Mouse (Mus musculus): ENCODE results near the gene Grb2.

DNA sequence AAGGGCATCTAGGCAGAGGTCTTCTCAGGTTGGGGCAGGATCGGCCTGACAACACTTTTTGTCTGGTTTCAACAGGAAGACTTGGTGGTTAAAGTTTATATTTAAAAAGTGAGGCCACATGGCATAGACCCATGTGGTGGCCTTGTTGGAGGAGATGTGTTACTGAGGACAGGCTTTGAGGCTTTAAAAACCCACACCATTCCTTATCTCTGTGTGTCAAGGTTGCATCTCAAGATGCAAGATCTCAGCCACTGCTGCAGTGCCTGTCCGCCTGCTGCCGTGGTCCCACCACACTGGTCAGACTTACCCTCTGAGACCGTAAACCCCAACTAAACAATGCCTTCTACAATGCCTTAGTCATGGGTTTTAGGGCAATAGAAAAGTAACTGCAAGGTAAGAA, 110.1 kb downstream of the Grb2 start:
- no peak for TF ChIP-seq CTCF (IDR thresholded peaks at IDR 0.05; ENCODE audit: low read depth)
- TF ChIP-seq EP300 (IDR thresholded peaks at IDR 0.05; ENCODE audit: low read depth): no peak

Data from liver, postnatal 0 days (tissue).